Mouse (Mus musculus): Measurements from ENCODE around the gene Dcaf12.

DNA sequence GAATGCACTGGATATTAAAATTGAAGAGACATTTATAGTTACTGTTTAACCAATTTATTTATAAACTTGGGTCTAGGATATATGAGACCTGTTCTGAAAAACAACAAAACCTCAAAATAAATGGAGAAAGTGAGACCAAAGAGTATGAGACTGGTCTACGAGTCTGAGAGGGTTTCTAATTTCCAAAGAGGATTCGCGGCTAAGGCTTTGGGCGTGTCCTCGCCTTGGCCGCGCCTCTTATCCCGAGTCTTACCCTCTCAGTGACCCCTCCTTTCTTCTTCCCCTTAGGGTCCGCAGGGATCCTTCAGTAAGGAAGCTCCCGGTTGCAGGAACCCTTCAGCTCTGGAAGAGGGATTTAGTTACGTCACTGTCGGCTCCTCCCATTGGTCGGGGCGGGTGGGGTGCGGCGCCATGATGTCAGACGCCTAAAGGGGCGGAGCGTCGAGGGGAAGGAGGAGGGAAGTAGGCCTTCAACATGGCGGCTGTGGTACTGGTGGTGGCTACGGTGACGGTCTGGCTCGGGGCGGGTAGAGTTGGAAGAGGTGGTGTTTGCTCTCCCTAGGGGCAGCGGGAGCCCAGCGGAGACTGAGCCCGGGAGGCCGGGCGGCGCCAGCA is 34.0 kb upstream of the Dcaf12 start, which contains the start of gene Ubap1:
- TF ChIP-seq POLR2A (IDR thresholded peaks at IDR 0.05; ENCODE audit: borderline replicate concordance, low read depth, low read length) = no peak
- no peak for TF ChIP-seq CTCF (IDR thresholded peaks at IDR 0.05; ENCODE audit: low read depth, low read length)

Measured in bone marrow macrophage, adult 2 months (primary cell).